Comparison of ENCODE assay signal across 16 mouse cellular contexts in the genomic region with DNA sequence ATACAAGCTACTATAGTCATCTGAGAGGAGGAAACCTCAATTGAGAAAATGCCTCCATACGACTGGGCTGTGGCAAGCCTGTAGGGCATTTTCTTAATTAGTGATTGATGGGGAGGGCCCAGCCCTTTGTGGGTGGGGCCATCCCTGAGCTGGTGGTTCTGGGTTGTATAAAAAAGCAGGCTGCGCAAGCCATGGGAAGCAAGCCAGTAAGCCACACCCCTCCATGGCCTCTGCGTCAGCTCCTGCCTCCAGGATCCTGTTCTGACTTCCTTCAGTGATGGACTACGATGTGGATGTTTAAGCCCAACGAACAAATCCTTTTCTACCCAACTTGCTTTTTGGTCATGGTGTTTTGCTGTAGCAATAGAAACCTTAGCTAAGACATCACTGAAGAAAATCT. TPM values are rescaled to one million over a fixed set of nuclear protein-coding genes. Genes with fewer than 3 reads are reported as not detected.
A peak's percentile ranks its signal among the peaks of the same experiment; 100 is the strongest.
DNase-seq lines count a peak whose midpoint lies in the region; ATAC-seq and TF ChIP-seq lines count a peak whose summit lies in the region.
"Had no signal": no experiment of that assay in that cellular context is flagged by ENCODE, and none has a peak within 500 bp of the region (broad histone marks: within the 10 kb centered on the region; RNA-seq: fewer than 3 reads in every experiment).

No protein-coding gene starts in this region.

- H3K4me1 ChIP-seq in heart, adult 2 months (ENCODE audit: control insufficient read depth, insufficient read depth, low read length): peaks cover 23% of the 10 kb centered on the region
- peaks cover 19% of the 10 kb centered on the region for H3K4me1 ChIP-seq in heart, embryonic 12.5 days (replicated peaks)
- H3K4me1 ChIP-seq in brown adipose tissue, adult 24 weeks (ENCODE audit: control insufficient read depth, insufficient read depth, insufficient read length, low read length): peaks cover 23% of the 10 kb centered on the region
- H3K4me1 ChIP-seq in hindbrain, embryonic 13.5 days (replicated peaks): peaks cover 21% of the 10 kb centered on the region

- no peak overlapping the region for H3K9ac ChIP-seq in heart, adult 2 months (ENCODE audit: low read depth, low read length)
- H3K9ac ChIP-seq in heart, embryonic 12.5 days: no peak overlapping the region
- H3K9ac ChIP-seq in hindbrain, embryonic 13.5 days: no peak overlapping the region
- H3K9ac ChIP-seq: forebrain, embryonic 12.5 days; hindbrain, embryonic 14.5 days; midbrain, embryonic 15.5 days had no signal

- DNase-seq in heart, adult 2 months: peak; percentile 76 to 79
- DNase-seq in 3134 (ENCODE audit: extremely low read depth, insufficient read length, low spot score) (peak; percentile 37), liver (no peak)
- DNase-seq in kidney, postnatal 25 days: peak; percentile 49 to 71
- DNase-seq in neural tube, embryonic 10.5 days (ENCODE audit: extremely low spot score, low spot score): no peak
- DNase-seq: cerebellum, postnatal 36 days; retina, postnatal 1 day had no signal

- peak overlapping the region; percentile 22 for H3K27ac ChIP-seq in heart, adult 2 months
- no peak overlapping the region for H3K27ac ChIP-seq in heart, embryonic 12.5 days (ENCODE audit: poor library complexity, severe bottlenecking)
- peak overlapping the region; percentile 45 for H3K27ac ChIP-seq in brown adipose tissue, adult 24 weeks (replicated peaks; ENCODE audit: low read depth, low read length)
- H3K27ac ChIP-seq in hindbrain, embryonic 13.5 days: no peak overlapping the region
- H3K27ac ChIP-seq: forebrain, embryonic 12.5 days; hindbrain, embryonic 14.5 days; macrophage; midbrain, embryonic 15.5 days had no signal

- intact Hi-C loops in heart, adult 2 months (cut with DNase I): no loop called here

- H3K27me3 ChIP-seq in heart, adult 2 months (ENCODE audit: control insufficient read depth, insufficient read depth, low read length): no peaks in the 10 kb centered on the region
- peaks cover 8% of the 10 kb centered on the region; the same call in 1 of the 2 replicates for H3K27me3 ChIP-seq in heart, embryonic 12.5 days (replicated peaks)
- H3K27me3 ChIP-seq in hindbrain, embryonic 13.5 days: peaks cover 9% of the 10 kb centered on the region; the same call in 1 of the 2 replicates
- H3K27me3 ChIP-seq: midbrain, embryonic 15.5 days had no signal

- no peak for ATAC-seq in heart, embryonic 12.5 days (ENCODE audit: insufficient number of reproducible peaks, low FRiP score)
- no peak for ATAC-seq in hindbrain, embryonic 13.5 days (ENCODE audit: low FRiP score)
- ATAC-seq: CD4-positive, CD25-positive, alpha-beta regulatory T cell, adult 4 months; midbrain, embryonic 15.5 days had no signal

- H3K36me3 ChIP-seq in heart, adult 2 months (ENCODE audit: control insufficient read depth, insufficient read depth, low read length): no peaks in the 10 kb centered on the region
- H3K36me3 ChIP-seq in heart, embryonic 12.5 days: no peaks in the 10 kb centered on the region
- no peaks in the 10 kb centered on the region for H3K36me3 ChIP-seq in hindbrain, embryonic 13.5 days
- H3K36me3 ChIP-seq: forebrain, embryonic 12.5 days; midbrain, embryonic 15.5 days had no signal

- no peaks in the 10 kb centered on the region for H3K79me2 ChIP-seq in heart, adult 2 months (replicated peaks; ENCODE audit: control insufficient read depth, insufficient read depth, low read length)

- TF ChIP-seq CTCF in heart, adult 2 months (IDR thresholded peaks at IDR 0.05): no peak

- no peaks in the 10 kb centered on the region for H3K9me3 ChIP-seq in heart, embryonic 12.5 days (replicated peaks)
- no peaks in the 10 kb centered on the region for H3K9me3 ChIP-seq in hindbrain, embryonic 13.5 days
- H3K9me3 ChIP-seq: forebrain, embryonic 12.5 days; midbrain, embryonic 15.5 days had no signal

- peak; percentile 33; the same call in 1 of the 2 replicates for TF ChIP-seq POLR2A in heart, adult 2 months (IDR thresholded peaks at IDR 0.05; ENCODE audit: insufficient read depth, low read depth, low read length)

- H3K4me2 ChIP-seq in heart, embryonic 12.5 days: no peak overlapping the region
- no peak overlapping the region for H3K4me2 ChIP-seq in hindbrain, embryonic 13.5 days
- H3K4me2 ChIP-seq: forebrain, embryonic 12.5 days; hindbrain, embryonic 14.5 days; midbrain, embryonic 15.5 days had no signal

- no peak overlapping the region for H3K4me3 ChIP-seq in heart, adult 2 months
- H3K4me3 ChIP-seq in heart, embryonic 12.5 days: no peak overlapping the region
- H3K4me3 ChIP-seq in brown adipose tissue, adult 24 weeks (ENCODE audit: insufficient read depth, low read depth, low read length): no peak overlapping the region
- H3K4me3 ChIP-seq in hindbrain, embryonic 13.5 days: no peak overlapping the region
- H3K4me3 ChIP-seq: forebrain, embryonic 12.5 days; midbrain, embryonic 15.5 days had no signal

- no peak for TF ChIP-seq EP300 in heart, adult 2 months (IDR thresholded peaks at IDR 0.05; ENCODE audit: insufficient read depth, low read depth, low read length)

- 30% methylated on average over 5 of the region's 5 CpGs for WGBS in heart, adult 2 months
- 58% methylated on average over 5 of the region's 5 CpGs for WGBS in heart, embryonic 12.5 days
- 48% methylated on average over 5 of the region's 5 CpGs for WGBS in hindbrain, embryonic 13.5 days

RNA-seq across cellular contexts. Expression of gene Wnt7b, which starts 21.1 kb away (rescaled TPM):
- under 1 TPM; 0.14 to 0.18 TPM for total RNA-seq in heart, adult 2 months (2021)
- polyA plus RNA-seq in heart, adult 2 months (2012; rRNA removed): 0.12 and 0.41 TPM in 2 replicates
- polyA plus RNA-seq in heart, embryonic 12.5 days (2016; fragmentation: Nextera tagmentation; extraction: Ambion mirVana): 1.3 and 1.5 TPM in 2 replicates
- not detected in 2 replicates for polyA plus RNA-seq in brown adipose tissue, adult 24 weeks (2012; ENCODE audit: insufficient read depth, insufficient read length, missing spikeins)
- polyA plus RNA-seq in hindbrain, embryonic 13.5 days (2015; fragmentation: Nextera tagmentation; extraction: Ambion mirVana): 40.1 and 47.2 TPM in 2 replicates
- total RNA-seq: gastrocnemius, postnatal 36 days had no signal
- polyA plus RNA-seq: CD4-positive, CD25-positive, alpha-beta regulatory T cell, adult 4 months; macrophage had no signal

Comparison
In these comparisons a context has a peak if more than half of its experiments do, and no peak if none do; other contexts are left out.
1. H3K27ac ChIP-seq: peak in heart, adult 2 months (single experiment) and brown adipose tissue, adult 24 weeks (single experiment); none in heart, embryonic 12.5 days (single experiment) and hindbrain, embryonic 13.5 days (single experiment).
2. DNase-seq: peak in heart, adult 2 months (2 of 2), 3134 (single experiment) and kidney, postnatal 25 days (2 of 2); none in neural tube, embryonic 10.5 days (single experiment) and liver (single experiment).
3. RNA of gene Wnt7b, which starts 21.1 kb away (polyA plus RNA-seq): 40.1 to 47.2 TPM in hindbrain, embryonic 13.5 days; 1.3 to 1.5 TPM in heart, embryonic 12.5 days, 0.12 to 0.41 TPM in heart, adult 2 months and not detected in brown adipose tissue, adult 24 weeks; every median in the first group is over 10 times any median in the second.